Mouse (Mus musculus): ENCODE data around the gene Slc38a9.
A peak's percentile ranks its signal among the peaks of the same experiment; 100 is the strongest.
"Not testable (repeated sequence)": the region's sequence is repeated elsewhere in the genome, so short reads cannot be mapped to it uniquely, and the experiment has no call there.

Slc38a9 gene

GRCm38 (mm10) chr13:112683312-112683711 lies 22.8 kb downstream of the Slc38a9 start:
- DNase-seq (ENCODE audit: extremely low read depth, low read depth, low spot score) = no peak

GRCm38 (mm10) chr13:112683970-112684369 lies 23.4 kb downstream of the Slc38a9 start:
- DNase-seq (ENCODE audit: extremely low read depth, low read depth, low spot score) = no peak

DNA sequence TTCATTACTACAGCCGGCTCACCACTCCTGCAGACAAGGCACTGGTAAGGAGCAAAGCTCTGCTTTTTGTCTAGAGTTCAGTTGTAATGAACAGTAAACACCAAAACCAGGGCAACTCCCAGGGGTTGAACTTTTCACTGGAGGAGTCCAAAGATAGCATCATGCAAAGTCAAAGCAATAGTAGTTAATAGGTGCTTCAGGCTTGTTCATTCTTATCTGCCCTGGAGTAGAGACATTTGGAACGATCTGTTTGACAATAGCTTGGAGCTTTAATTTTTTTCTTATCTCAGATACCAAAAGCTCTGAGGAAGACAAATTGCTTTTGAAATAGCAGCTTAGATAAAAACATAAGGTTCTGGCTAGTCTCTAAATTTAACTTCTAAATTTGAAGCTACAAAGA lies 25.6 kb downstream of the Slc38a9 start:
- DNase-seq (ENCODE audit: extremely low read depth, low read depth, low spot score) = no peak

GRCm38 (mm10) chr13:112692870-112693553 lies 32.5 kb downstream of the Slc38a9 start:
- no peak for DNase-seq (ENCODE audit: extremely low read depth, low read depth, low spot score)

GRCm38 (mm10) chr13:112695526-112696240 lies 35.1 kb downstream of the Slc38a9 start:
- DNase-seq (ENCODE audit: extremely low read depth, low read depth, low spot score) = no peak

DNA sequence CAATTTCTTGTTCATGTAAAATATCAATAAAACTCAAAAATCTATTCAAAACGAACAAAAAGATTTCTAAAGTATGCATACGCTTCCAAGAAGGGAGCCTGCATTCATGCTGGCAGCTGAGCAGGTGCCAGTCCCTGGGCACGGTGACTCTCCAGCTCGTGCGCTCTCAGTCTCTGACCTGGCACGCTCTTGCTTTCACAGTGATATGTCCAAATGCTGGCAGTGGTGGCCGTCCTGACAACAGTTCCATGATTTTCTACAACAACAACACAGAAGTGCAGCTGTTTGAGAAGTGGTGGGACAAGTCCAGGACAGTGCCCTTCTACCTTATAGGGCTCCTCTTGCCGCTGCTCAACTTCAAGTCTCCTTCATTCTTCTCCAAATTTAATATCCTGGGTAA lies 40.7 kb downstream of the Slc38a9 start:
- DNase-seq (ENCODE audit: extremely low read depth, low read depth, low spot score) = no peak

- no peak for DNase-seq (ENCODE audit: extremely low read depth, low read depth, low spot score)
Observed at GRCm38 (mm10) chr13:112706351-112706750, 45.8 kb downstream of the Slc38a9 start.

GRCm38 (mm10) chr13:112720078-112720736 lies 59.7 kb downstream of the Slc38a9 start:
- no peak for DNase-seq (ENCODE audit: extremely low read depth, low read depth, low spot score)

GRCm38 (mm10) chr13:112721946-112722729 lies 61.6 kb downstream of the Slc38a9 start:
- no peak for DNase-seq (ENCODE audit: extremely low read depth, low read depth, low spot score)

DNA sequence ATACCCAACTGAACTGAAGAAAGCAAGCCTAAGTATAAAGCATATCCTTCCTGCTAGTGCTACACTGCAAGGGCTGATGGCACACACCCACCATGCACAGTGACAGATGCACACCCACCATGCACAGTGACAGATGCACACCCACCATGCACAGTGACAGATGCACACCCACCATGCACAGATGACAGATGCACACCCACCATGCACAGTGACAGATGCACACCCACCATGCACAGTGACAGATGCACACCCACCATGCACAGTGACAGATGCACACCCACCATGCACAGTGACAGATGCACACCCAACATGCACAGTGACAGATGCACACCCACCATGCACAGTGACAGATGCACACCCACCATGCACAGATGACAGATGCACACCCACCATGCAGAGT lies 63.7 kb downstream of the Slc38a9 start:
- DNase-seq (ENCODE audit: extremely low read depth, low read depth, low spot score) = not testable (repeated sequence)

DNA sequence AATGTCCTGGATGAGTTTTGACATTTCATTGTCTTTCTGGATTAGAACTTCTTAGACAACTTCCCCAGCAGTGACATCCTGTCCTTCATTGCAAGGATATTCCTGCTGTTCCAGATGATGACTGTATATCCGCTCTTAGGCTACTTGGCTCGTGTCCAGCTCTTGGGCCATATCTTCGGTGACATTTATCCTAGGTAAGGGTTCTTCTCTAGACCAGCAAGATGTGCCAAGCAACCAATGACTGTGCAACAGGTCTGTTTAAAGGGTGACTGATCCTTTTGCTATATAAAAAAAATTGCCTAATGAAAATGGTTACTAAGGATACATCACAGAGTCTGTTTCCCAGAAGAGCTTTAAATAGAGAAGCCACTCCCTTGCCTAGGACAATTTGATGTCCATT lies 65.5 kb downstream of the Slc38a9 start:
- DNase-seq (ENCODE audit: extremely low read depth, low read depth, low spot score) = peak; percentile 55

- no peak for DNase-seq (ENCODE audit: extremely low read depth, low read depth, low spot score)
Observed at GRCm38 (mm10) chr13:112733311-112733710, 72.8 kb downstream of the Slc38a9 start.

DNA sequence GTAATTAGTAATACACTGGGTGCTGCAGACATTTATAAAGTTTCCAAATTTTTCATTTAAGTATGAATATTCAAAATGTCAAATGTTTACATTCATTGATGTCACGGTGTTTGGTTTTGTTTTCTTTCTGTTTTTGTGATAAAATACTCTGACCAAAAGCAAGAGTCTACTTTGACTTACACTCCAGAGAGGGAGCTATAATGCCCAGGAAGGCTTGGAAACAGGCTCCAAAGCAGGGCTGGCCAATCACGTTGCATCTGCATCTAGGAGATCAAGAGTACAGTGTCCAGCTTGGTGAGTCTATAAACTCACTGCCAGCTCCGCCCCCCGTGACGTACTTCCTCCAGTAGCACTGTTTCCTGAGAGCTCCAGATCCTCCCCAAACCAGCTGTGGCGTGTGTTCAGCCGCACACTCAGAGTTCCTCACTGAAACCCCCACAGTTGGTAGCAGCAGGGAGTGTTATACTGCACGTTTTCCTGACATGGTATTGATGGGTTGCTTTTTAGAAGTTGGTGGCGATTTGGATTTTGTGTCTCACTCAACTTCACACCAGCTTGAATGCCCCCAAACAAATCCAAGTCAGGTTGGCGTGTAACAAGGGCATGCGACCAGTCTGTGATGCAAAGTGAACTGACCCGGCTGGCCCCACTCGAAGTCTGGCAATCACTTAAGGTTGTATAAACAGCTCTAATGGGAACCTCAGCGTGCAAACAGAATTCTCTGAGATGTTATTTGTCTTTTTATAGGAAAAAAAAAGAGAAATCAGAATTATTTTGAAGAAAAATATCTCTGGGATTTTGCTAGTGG lies 74.6 kb downstream of the Slc38a9 start:
- DNase-seq (ENCODE audit: extremely low read depth, low read depth, low spot score) = no peak

DNA sequence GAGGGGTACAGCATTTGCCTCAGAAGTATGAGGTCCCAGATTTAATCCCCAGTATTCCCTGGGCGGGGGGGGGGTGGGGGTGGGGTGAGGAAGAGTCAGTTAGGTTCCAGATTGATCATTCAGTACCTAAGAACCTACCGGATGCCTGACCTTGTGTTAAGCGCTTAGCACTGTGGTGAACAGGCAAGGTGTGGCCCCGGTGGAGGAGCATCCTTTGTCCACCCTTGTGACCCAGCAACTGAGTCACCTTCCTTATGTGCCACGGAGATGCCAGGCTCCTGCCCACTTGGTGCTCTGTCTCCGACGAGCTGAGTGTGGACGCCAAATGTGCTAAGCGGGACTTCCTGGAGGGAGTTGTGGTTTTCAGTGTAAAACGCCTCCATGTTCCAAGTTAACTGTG lies 75.9 kb downstream of the Slc38a9 start:
- DNase-seq (ENCODE audit: extremely low read depth, low read depth, low spot score) = no peak

GRCm38 (mm10) chr13:112737110-112737509 lies 76.6 kb downstream of the Slc38a9 start:
- DNase-seq (ENCODE audit: extremely low read depth, low read depth, low spot score) = no peak

- no peak for DNase-seq (ENCODE audit: extremely low read depth, low read depth, low spot score)
Observed at GRCm38 (mm10) chr13:112738005-112738404, 77.5 kb downstream of the Slc38a9 start.

DNA sequence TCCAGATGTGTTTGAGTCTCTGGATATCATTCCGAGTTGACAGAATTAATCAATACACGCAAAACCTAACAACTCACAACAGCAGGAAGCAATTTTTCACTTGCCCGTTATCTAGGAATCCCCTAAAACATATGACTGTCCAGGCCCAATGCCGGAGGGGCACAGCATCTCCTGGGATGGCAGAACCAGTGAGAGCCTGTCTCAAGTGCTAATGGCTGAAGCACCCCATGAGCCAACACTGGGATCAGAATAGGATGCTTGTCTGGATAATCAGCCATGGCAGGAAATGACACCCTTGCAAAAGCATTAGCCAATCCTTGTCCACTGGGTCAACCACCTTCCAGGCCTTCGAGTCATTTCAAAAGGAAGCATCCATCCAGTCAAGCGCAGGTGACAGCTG lies 79.5 kb downstream of the Slc38a9 start:
- DNase-seq (ENCODE audit: extremely low read depth, low read depth, low spot score) = no peak

DNA sequence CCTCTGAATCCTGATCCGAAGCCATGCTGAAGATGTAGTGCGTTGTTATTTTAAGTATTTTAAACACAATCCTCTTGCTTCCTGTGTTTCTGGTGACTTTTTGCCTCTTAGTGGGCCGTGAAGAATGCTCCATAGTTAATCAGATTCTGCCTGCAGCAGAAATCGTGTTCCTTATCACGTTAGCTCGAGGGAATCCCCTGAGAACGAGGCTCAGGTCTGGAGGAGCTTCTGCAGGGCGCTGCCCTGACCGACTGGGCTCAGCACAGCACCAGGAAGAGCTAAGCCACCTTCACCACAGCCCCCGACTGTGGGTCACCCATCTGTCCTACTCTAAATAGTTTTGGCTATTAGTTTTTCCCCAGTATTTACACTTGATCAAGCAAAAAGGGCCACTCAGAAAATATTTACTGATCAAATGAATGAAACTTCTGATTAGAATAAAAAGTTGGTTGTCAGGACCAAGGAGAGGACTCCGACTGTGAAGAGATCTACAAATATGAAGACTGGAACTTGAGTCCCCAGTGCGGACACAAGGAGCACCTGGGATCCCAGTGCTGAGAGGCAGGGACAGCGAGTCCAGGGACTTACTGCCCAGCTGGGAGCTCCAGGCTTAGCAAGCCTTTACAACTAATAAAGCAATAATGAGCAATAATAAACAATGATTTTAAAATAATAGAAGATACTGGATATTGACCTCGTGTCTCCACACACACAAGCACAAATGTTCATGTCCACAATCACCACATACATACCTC lies 81.7 kb downstream of the Slc38a9 start:
- DNase-seq (ENCODE audit: extremely low read depth, low read depth, low spot score) = no peak

GRCm38 (mm10) chr13:112743647-112744046 lies 83.1 kb downstream of the Slc38a9 start:
- DNase-seq (ENCODE audit: extremely low read depth, low read depth, low spot score) = no peak
